Comparison of ENCODE assay signal across 7 mouse cellular contexts in the genomic region with DNA sequence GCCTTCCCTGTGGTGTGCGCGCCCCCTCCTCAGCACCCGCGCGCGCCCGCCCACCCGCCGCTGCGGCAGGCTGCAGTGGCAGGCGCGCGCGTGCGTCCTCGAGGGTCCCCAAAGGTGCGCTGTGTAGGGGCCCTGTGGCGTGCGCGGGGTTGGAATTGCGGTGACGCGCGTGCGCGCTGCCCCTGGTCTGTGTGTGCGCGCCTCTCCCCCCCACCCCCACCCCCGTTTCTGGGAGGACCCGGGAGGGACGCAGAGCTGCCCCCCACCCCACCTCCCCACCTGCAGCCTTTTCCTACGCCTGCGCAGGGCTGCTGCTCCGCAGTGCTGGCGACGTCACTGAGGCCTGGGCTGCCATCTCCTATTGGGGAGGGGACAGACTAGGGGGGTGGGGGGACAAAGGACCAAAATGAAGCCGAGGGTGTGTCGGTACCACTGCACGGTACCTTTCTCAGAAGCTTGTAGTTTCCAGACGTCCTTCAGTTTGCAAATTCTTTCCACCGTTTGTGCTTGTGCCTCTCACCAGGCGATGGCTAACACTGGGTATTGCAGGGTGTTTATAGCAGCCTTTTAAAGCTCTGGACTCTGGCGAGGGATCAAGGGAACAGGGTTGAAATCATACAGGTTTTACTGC. TPM values are rescaled to one million over a fixed set of nuclear protein-coding genes. Genes with fewer than 3 reads are reported as not detected.
A peak's percentile ranks its signal among the peaks of the same experiment; 100 is the strongest.
DNase-seq lines count a peak whose midpoint lies in the region; ATAC-seq and TF ChIP-seq lines count a peak whose summit lies in the region.

Gene Pigp, minus strand, starts transcription at position 542 of the 631 bp plus-strand sequence.

- peak within 1 kb of the TSS; percentile 47 for H3K4me2 ChIP-seq in forebrain, embryonic 15.5 days (replicated peaks)

- H3K27ac ChIP-seq in forebrain, embryonic 15.5 days (replicated peaks): peak within 1 kb of the TSS; percentile 100

- no peaks in the 10 kb centered on the region for H3K36me3 ChIP-seq in forebrain, embryonic 15.5 days

- peak; percentile 85 for DNase-seq in Muller cell, postnatal 12 days (ENCODE audit: inconsistent ontology term)
- peak; percentile 97 for DNase-seq in brain, embryonic 14.5 days (ENCODE audit: low read depth)
- DNase-seq in heart, postnatal 4 days: peak; percentile 72
- DNase-seq in layer of hippocampus, adult 9-11 months: peak; percentile 72
- DNase-seq in lung, postnatal 14 days: peak; percentile 41
- DNase-seq in retina, embryonic 14.5 days (ENCODE audit: low spot score): peak; percentile 82

- TF ChIP-seq CTCF in brain, embryonic 14.5 days (IDR thresholded peaks at IDR 0.05; ENCODE audit: borderline replicate concordance, extremely low read depth, insufficient read depth, insufficient read length): peak; percentile 40; the same call in 1 of the 2 replicates

- peak within 1 kb of the TSS; percentile 98 for H3K4me3 ChIP-seq in forebrain, embryonic 15.5 days

- H3K9ac ChIP-seq in forebrain, embryonic 15.5 days (replicated peaks): peak within 1 kb of the TSS; percentile 100

- no peaks in the 10 kb centered on the region for H3K27me3 ChIP-seq in forebrain, embryonic 15.5 days

- H3K9me3 ChIP-seq in forebrain, embryonic 15.5 days: no peaks in the 10 kb centered on the region

- peak; percentile 90 for ATAC-seq in forebrain, embryonic 15.5 days (replicated peaks)

- 0 out of 2 replicates have a peak, but pooled peaks have one; percentile 4 for TF ChIP-seq POLR2A in brain, embryonic 14.5 days (IDR thresholded peaks at IDR 0.05; ENCODE audit: borderline replicate concordance, extremely low read depth, insufficient read depth, insufficient read length, poor library complexity, severe bottlenecking)

- under 1% methylated on average over 29 of the region's 43 CpGs for WGBS in forebrain, embryonic 15.5 days

- H3K4me1 ChIP-seq in forebrain, embryonic 15.5 days: peaks cover 47% of the 10 kb centered on the region

RNA-seq across cellular contexts. Expression of gene Pigp, which starts in this region (rescaled TPM):
- polyA plus RNA-seq in brain, embryonic 14.5 days (2012; rRNA removed): 76.8 and 101 TPM in 2 replicates
- polyA plus RNA-seq in forebrain, embryonic 15.5 days (2015; fragmentation: Nextera tagmentation; extraction: Ambion mirVana): 113 and 121 TPM in 2 replicates
- total RNA-seq in heart, postnatal 4 days (2021): 10 to 100 TPM; 76.7 to 77.5 TPM

Comparison
In these comparisons a context has a peak if more than half of its experiments do, and no peak if none do; other contexts are left out.
1. Peak in every context shown above with its lines: DNase-seq, ATAC-seq, H3K4me3 ChIP-seq and H3K27ac ChIP-seq.
2. DNase-seq: peak in every context shown above with its lines; median percentile 97 in brain, embryonic 14.5 days; 85 in Muller cell, postnatal 12 days; 82 in retina, embryonic 14.5 days; 72 in heart, postnatal 4 days; 72 in layer of hippocampus, adult 9-11 months; 41 in lung, postnatal 14 days.